Mouse (Mus musculus): ENCODE measurements around the gene Alk.
"Not testable (repeated sequence)": the region's sequence is repeated elsewhere in the genome, so short reads cannot be mapped to it uniquely, and the experiment has no call there.

GRCm38 (mm10) chr17:72479260-72479659, 125.2 kb downstream of the Alk start:
- TF ChIP-seq CTCF, EP300 (IDR thresholded peaks at IDR 0.05; ENCODE audit: low read depth): not testable (repeated sequence)

All from liver, postnatal 0 days (tissue).